Mouse (Mus musculus): ENCODE measurements around the gene Slc2a13.

Slc2a13 gene

DNA sequence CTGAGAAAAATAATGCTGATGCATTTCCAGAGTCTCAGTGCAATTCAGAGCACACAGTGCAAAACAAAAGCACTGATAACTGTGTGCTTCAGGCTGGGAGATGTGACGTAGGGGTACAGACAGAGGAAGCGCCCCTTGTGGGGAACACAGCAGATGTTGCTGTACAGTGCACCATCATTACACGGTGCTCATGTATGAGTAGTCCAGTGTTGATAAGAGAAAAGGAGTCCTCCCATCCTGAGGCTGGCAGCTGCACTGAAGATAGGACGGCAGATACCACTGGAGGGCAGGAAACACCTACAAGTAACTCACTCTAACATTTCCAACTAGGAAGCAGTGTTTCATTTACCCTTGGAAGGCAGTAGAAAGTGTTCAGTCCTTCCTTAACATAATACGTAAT, 312.5 kb downstream of the Slc2a13 start:
- DNase-seq = no peak

DNA sequence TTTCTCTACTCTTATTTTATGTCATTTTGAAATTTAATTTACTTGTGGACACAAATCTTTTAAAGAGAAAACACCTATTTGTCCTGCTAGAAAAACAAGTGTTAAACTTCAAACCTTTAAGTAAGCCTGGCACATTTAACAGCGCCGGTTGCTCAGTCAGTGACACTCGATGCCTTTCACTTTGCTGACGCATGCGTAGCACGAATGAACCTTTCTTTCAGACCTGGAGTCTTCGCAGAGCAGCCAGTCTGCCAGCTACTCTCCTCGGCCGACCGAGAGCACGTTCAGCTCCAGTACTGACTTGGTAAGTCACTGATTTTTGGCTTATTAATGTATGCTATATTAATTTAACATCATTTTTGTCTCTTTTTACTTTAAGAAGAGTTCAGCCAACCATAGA, 315.9 kb downstream of the Slc2a13 start:
- DNase-seq = no peak

DNA sequence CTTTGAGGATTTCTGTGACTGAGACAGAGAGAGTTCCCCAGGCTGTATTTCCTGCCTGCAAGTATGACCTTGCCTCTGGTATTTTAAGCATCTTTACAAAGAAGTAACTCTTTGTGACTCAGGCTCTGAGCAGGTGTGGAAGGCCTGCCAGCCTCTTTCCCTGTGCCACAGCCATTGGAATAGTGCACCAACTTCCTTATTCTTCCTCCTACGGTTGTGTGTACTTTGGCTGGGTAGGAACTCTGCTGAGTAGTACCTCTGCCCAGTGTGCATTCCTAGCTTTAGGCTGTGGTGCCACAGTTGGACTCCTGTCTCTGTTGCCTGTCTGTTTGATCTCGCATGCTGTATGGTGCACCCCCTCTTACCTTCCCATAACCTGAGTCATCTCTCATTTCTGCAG, 317.8 kb downstream of the Slc2a13 start:
- DNase-seq = no peak

DNA sequence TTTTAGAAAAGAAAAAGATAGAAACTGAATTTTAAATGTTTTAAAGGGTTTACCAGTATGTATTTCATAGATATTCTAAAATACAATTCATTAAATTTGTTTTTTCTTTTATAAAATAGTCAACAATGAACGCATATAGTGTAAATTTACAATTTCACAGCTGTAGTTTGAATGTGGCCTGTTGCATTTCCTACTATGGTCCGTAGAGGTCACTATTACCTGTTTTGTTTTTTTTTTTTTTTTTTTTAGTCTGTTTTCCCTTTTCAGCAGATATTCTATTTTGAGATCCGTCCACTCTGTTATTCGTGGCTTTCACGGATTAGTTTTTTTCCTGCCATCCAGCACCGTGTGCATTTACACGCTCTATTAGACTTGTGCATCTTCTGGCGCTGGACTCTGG, 320.1 kb downstream of the Slc2a13 start:
- no peak for DNase-seq

DNA sequence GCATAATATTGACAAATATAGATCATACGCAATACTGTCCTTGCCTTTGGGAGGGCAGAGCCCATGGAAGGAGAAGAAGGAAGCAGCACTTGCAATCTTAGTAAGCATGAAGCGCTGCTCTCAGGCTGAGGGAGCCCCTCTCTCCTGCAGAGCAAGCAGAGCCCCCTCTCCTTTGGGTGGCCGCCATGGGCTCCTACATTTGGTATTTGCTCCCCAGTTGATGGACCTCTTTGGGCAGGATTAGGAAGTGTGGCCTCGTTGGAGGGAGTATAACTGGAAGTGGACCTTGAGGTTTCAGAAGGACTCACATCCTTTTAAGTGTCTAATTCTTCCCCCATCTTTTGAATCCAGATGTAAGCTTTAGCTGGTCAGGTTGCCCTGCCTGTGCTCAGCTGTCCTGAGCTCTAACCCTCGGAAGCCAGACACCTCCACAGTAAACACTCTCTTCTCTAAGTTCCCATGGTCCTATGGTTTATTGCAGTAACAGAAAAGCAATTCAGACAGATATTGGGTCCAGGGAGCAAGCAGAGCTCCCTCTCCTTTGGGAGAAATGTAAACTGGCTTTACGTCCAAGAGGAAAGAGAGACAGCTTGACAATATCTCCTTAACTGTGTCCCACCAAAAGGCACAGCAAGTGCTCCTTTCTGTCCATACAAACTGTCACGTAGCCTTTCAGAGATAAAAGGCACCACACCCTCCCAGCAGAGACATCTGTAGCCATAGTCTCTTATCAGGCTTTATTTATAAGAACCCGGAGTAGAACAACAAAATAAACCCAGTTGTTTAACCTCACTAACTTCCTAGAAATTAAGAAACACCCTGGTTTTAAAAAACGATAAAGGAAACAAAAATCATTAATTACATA, 321.3 kb downstream of the Slc2a13 start:
- no peak for DNase-seq

DNA sequence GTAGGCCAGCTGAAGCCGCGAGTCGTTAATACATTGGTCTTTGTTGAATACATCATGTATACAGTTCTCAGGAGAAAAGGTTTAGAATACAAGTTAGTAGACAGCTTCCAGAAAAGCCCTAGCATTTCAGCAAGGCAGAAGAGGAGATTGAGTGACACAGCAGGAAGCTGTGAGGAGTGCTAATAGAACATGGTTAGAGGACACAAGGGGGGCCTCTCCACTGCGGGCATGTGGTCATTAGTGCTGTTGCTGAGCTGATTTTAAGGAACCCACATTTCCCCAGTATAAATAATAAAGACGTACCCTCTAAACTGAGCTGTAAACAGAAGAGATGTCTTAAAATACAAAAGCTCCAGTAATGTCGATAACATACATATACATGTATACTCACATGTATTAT, 322.2 kb downstream of the Slc2a13 start:
- no peak for DNase-seq

DNA sequence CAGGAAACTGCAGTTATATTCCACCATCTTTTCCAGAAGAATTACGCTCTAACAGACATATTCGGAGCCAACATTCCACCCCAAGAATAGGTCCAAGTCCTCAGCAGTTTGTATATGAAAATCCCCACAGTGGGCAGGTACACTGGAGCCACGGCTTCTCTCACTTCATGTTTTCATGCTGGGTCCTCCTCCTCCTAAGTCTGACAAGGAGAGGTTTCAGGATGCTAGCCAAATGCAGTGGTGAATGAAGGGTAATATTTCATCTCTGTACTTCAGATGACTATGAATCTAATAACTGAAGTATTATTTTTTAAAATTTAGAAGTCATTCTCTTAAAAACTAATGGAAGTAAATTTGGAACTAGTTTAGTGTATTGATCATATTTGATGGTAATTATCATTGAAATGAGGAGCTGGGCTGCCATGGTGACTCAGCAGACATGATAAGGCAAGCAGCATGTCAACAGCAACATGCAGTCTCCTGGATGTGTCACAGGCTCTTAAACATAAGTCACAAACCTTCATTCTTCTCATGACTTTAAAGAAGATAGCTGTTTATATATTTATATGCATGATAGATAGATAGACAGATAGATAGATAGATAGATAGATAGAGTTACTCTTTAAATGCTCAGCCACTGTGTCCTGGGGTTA, 332.3 kb downstream of the Slc2a13 start:
- DNase-seq = no peak

DNA sequence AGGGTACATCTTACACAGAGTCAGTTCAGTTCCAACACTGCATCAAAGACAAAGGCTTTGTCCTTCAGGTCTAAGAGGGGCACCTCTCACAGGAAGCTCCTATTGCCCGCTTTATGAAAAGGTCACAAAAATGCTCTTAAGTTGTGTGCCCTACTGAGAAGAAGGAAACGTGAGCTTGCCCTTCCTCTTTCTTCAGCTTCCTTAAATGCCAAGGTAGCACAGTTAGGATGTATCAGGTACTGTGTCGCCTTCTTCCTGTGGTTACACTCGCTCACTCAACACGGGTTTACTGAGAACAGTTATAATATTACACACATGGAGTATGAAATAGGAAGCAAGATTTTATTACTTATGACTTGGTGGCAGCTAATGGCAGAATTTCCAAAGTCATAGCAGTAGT, 335.8 kb downstream of the Slc2a13 start:
- DNase-seq = no peak

All from thymus, postnatal 14 days (tissue).